Mouse (Mus musculus): ENCODE measurements around the gene Usp11.

- no peak for TF ChIP-seq CTCF (conservative IDR thresholded peaks at IDR 0.05; ENCODE audit: low read length)
- no peak for TF ChIP-seq POU5F1 (IDR thresholded peaks at IDR 0.05; ENCODE audit: borderline replicate concordance, low read length)
Measured at GRCm38 (mm10) chrX:20687519-20688067, 16.1 kb upstream of the Usp11 start, which contains the start of gene Cdk16.
